Mouse (Mus musculus) liver, embryonic 12.5 days (tissue): Measurements from ENCODE around the gene Bace1. TPM values are rescaled to one million over a fixed set of nuclear protein-coding genes. Genes with fewer than 3 reads are reported as not detected.

ENCODE experiments used
- ATAC-seq: fragments of 200-750 bp; cut with Nextera tagmentation; 2 replicates; pipeline ENCODE4 v1.8.0; 2017; ENCODE audit warnings: moderate number of reproducible peaks, mild to moderate bottlenecking, moderate library complexity
- H3K27ac ChIP-seq: fragments of 300-500 bp; sonication (generic); 2 replicates; pipeline ENCODE4 v1.5.1; 2016; ENCODE audit warnings: mild to moderate bottlenecking
- H3K27me3 ChIP-seq: fragments of 300-500 bp; sonication (generic); replicated peaks from 2 replicates; pipeline ENCODE4 v1.6.1; 2016; ENCODE audit warnings: mild to moderate bottlenecking, moderate library complexity
- H3K36me3 ChIP-seq: fragments of 300-500 bp; sonication (generic); 2 replicates; pipeline ENCODE4 v1.6.1; 2016; ENCODE audit warnings: mild to moderate bottlenecking, moderate library complexity
- H3K4me1 ChIP-seq: fragments of 300-500 bp; sonication (generic); 2 replicates; pipeline ENCODE4 v1.6.1; 2016
- H3K4me2 ChIP-seq: fragments of 300-500 bp; sonication (generic); 2 replicates; pipeline ENCODE4 v1.6.1; 2016; ENCODE audit warnings: mild to moderate bottlenecking, moderate library complexity
- H3K4me3 ChIP-seq: fragments of 300-500 bp; sonication (generic); 2 replicates; pipeline ENCODE4 v1.5.1; 2016; ENCODE audit warnings: mild to moderate bottlenecking, moderate library complexity
- H3K9ac ChIP-seq: fragments of 300-500 bp; sonication (generic); 2 replicates; pipeline ENCODE4 v1.6.1; 2016; ENCODE audit warnings: mild to moderate bottlenecking, moderate library complexity
- H3K9me3 ChIP-seq: fragments of 300-500 bp; sonication (generic); replicated peaks from 2 replicates; pipeline ENCODE4 v1.6.1; 2016; ENCODE audit warnings: mild to moderate bottlenecking, moderate library complexity
- WGBS: fragments of 180-500 bp; shearing (Covaris S2); methylation state at CpG from one replicate; pipeline ENCODE4 v1.1.7; 2016; ENCODE audit not compliant: insufficient replicate concordance; 5-methylcytosine and 5-hydroxymethylcytosine counted together
- polyA plus RNA-seq: library from polyadenylated mRNA; unstranded; fragments of >200 nt; fragmentation: Nextera tagmentation; extraction: Ambion mirVana; gene quantifications from 2 replicates; pipeline ENCODE4 v1.2.1, GENCODE M21; 2016

Gene Bace1
- polyA plus RNA-seq, 1 experiment from 2014 or later: 9.0 TPM

- Histone ChIP-seq H3K27me3 (0 out of 2 replicates have a peak, but pooled peaks cover 4% of the 10 kb centered on the region), H3K4me1 (peaks cover 18% of the 10 kb centered on the region), H3K36me3 (peaks cover 26% of the 10 kb centered on the region), H3K9me3 (no peaks in the 10 kb centered on the region), H3K4me2 (no peak overlapping the region), H3K9ac (no peak overlapping the region), H3K4me3 (no peak overlapping the region), H3K27ac (no peak overlapping the region)
- ATAC-seq: no peak
- WGBS: 49% methylated on average over 8 of the region's 8 CpGs
Observed at GRCm38 (mm10) chr9:45807761-45808160, 30.6 kb upstream of the Bace1 start.

DNA sequence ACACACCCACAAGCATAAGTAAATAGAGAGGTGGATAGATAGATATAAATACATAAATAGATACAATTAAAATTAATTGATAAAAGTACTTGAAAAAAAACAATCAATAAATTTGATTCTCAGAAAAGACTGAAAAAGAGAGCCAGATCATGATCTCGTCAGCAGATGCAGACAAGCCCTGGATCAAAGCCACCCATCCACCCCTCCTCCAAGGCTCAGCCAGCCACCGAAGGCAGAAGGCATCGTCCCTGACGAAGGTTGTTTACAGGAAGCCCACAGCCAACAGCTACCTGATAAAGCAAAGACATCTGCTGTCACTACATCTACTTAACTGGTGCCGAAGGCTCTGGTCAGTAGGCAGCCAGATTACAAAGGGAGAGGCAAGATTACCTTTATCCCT lies 26.4 kb upstream of the Bace1 start:
- WGBS: 25% methylated on average over 5 of the region's 5 CpGs

DNA sequence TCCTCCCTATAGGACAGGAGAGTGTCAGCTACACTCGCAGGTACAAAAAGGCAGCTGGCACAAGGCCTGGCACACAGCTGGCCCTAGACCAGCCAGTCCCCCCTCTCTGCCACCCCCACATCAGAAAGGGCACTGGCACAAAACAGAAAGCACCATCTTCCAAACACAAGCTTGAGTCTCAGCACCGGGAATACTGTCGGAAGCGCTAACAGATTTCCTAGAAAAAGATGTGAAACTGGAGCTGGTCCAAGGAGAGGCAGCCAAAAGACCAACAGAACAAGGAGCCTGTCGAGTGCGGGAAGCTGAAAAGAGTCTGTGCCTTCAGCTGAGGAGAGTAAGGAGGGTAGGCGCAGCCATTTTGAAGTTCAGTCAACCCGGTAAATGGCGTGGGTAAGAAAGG lies 23.3 kb upstream of the Bace1 start:
- H3K27ac ChIP-seq: no peak overlapping the region
- no peak overlapping the region for H3K9ac ChIP-seq
- 81% methylated on average over 9 of the region's 9 CpGs for WGBS

More for the DNA sequence above, 26.4 kb upstream of the Bace1 start:
- Histone ChIP-seq H3K27me3 (peaks cover 4% of the 10 kb centered on the region; the same call in 1 of the 2 replicates), H3K9me3 (no peaks in the 10 kb centered on the region), H3K27ac (no peak overlapping the region), H3K4me1 (peaks cover 4% of the 10 kb centered on the region; the same call in 1 of the 2 replicates), H3K4me3 (no peak overlapping the region), H3K9ac (no peak overlapping the region), H3K36me3 (peaks cover 10% of the 10 kb centered on the region), H3K4me2 (no peak overlapping the region)
- no peak for ATAC-seq

GRCm38 (mm10) chr9:45815525-45815924 lies 22.9 kb upstream of the Bace1 start:
- H3K27ac ChIP-seq: no peak overlapping the region
- no peak for ATAC-seq
- H3K9me3 ChIP-seq: no peaks in the 10 kb centered on the region
- H3K27me3 ChIP-seq: peaks cover 4% of the 10 kb centered on the region; the same call in 1 of the 2 replicates
- peaks cover 8% of the 10 kb centered on the region; the same call in 1 of the 2 replicates for H3K4me1 ChIP-seq
- H3K36me3 ChIP-seq: peaks cover 20% of the 10 kb centered on the region
- WGBS: 63% methylated on average over 10 of the region's 10 CpGs
- H3K9ac ChIP-seq: no peak overlapping the region
- H3K4me3 ChIP-seq: no peak overlapping the region
- H3K4me2 ChIP-seq: no peak overlapping the region

More for the DNA sequence above, 23.3 kb upstream of the Bace1 start:
- no peak for ATAC-seq
- Histone ChIP-seq H3K36me3 (peaks cover 20% of the 10 kb centered on the region), H3K9me3 (no peaks in the 10 kb centered on the region), H3K4me1 (peaks cover 8% of the 10 kb centered on the region; the same call in 1 of the 2 replicates), H3K4me3 (no peak overlapping the region), H3K27me3 (peaks cover 4% of the 10 kb centered on the region; the same call in 1 of the 2 replicates), H3K4me2 (no peak overlapping the region)

DNA sequence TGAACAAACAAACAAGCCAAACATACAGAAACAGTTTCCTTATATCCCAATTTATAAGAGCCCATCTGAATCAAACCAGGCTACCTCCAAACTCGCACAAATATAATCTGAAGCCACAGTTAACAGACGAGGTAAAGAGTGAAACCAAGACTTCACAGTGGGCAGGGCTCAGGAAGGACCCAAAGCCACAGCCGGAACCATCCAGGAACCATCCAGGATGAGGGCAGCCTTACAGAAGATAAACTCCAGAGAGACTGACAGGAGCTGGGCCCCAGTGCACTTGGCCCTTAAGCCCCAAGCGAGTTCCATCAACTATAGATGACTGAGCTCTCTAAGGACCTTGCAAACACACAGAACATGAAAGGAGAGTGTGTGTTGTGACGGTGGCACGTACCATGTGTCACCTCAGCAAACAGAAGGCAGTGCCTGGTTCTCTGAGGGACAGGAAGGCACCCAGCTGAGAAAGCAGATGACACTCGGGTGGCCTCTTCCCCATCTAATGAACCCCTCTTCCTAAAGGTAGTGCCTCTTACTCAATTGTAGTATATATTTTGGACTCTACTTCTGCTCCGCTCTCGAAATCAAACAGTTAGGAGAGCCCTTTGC lies 19.9 kb upstream of the Bace1 start:
- peaks cover 8% of the 10 kb centered on the region; the same call in 1 of the 2 replicates for H3K4me1 ChIP-seq
- no peak overlapping the region for H3K4me3 ChIP-seq
- no peak overlapping the region for H3K4me2 ChIP-seq
- H3K9me3 ChIP-seq: no peaks in the 10 kb centered on the region
- peaks cover 20% of the 10 kb centered on the region for H3K36me3 ChIP-seq
- no peak overlapping the region for H3K9ac ChIP-seq
- ATAC-seq: no peak
- 44% methylated on average over 9 of the region's 9 CpGs for WGBS
- H3K27me3 ChIP-seq: peaks cover 4% of the 10 kb centered on the region; the same call in 1 of the 2 replicates
- no peak overlapping the region for H3K27ac ChIP-seq

DNA sequence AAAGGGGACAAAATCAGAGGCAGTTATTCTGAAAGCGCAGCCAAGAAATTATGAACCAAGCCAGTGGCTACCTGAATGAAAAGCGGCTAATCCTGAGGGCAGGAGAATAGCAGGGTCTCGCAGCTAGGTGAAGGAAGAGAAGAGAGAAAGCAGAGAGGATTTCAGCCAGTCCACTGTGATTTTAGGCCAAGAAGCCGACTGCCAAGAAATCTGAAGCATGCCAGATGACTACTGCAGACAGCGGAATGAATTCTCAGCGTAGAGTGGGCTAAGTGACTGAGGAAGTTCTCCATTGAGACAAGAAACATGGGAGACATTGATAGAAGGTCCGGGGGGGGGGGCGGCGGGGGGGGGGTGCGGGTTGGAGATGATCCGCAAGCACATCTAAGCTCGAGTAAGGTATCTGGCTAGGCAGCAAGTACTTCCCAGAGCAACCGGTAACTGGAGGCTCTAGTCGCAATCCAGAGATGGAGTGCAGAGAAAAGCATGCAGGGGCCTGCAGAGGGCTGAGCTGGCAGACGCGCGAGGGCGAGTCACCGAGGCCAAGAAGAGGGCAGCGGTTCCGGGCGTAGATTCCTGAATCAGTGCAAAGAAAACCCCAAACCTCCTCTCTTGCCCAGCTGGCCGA lies 10.6 kb upstream of the Bace1 start:
- 9% methylated on average over 20 of the region's 23 CpGs for WGBS

GRCm38 (mm10) chr9:45828291-45828963 lies 10.0 kb upstream of the Bace1 start, which contains the start of gene Cep164:
Gene Cep164 (minus strand): TSS chr9:45828691.
- H3K4me1 ChIP-seq: peaks cover 20% of the 10 kb centered on the region
- peak within 1 kb of the TSS; percentile 72 for H3K9ac ChIP-seq
- peak within 1 kb of the TSS; percentile 92 for H3K4me2 ChIP-seq
- H3K4me3 ChIP-seq: peak within 1 kb of the TSS; percentile 70
- peak; percentile 95 for ATAC-seq
- peaks cover 9% of the 10 kb centered on the region; the same call in 1 of the 2 replicates for H3K9me3 ChIP-seq
- under 1% methylated on average over 31 of the region's 31 CpGs for WGBS
- no peaks in the 10 kb centered on the region for H3K36me3 ChIP-seq
- peaks cover 12% of the 10 kb centered on the region for H3K27me3 ChIP-seq
- peak within 1 kb of the TSS; percentile 43; the same call in 1 of the 2 replicates for H3K27ac ChIP-seq

More for the DNA sequence above, 10.6 kb upstream of the Bace1 start:
- Histone ChIP-seq H3K36me3 (no peaks in the 10 kb centered on the region), H3K27me3 (peaks cover 12% of the 10 kb centered on the region), H3K9ac (peak overlapping the region; percentile 72), H3K4me2 (peak overlapping the region; percentile 92), H3K4me1 (peaks cover 20% of the 10 kb centered on the region), H3K9me3 (peaks cover 9% of the 10 kb centered on the region; the same call in 1 of the 2 replicates), H3K4me3 (peak overlapping the region; percentile 70), H3K27ac (peak overlapping the region; percentile 43; the same call in 1 of the 2 replicates)
- peak; percentile 28 for ATAC-seq

DNA sequence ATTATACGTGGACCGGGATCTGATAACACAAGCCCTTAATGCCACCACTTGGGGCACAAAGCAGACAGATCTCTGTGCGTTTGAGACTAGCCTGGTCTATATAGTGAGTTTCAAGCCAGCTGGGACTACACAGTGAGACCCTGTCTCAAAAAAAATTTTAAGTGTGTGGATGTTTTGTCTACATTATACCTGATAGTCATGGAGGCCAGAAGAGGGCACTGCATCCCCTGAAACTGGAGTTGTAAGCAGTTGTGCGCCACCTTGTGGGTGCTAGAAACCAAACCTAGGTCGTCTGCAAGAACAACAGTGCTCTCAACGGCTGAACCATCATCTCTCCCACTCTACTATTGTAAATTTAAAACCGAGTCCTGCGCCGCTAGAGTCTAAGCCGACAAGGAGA lies 9.3 kb upstream of the Bace1 start:
- no peaks in the 10 kb centered on the region for H3K36me3 ChIP-seq
- 0 out of 2 replicates have a peak, but pooled peaks have one; percentile 17 for ATAC-seq
- H3K9me3 ChIP-seq: peaks cover 9% of the 10 kb centered on the region; the same call in 1 of the 2 replicates
- H3K4me1 ChIP-seq: peaks cover 20% of the 10 kb centered on the region
- peak overlapping the region; percentile 70 for H3K4me3 ChIP-seq
- no peak overlapping the region for H3K27ac ChIP-seq
- H3K9ac ChIP-seq: 0 out of 2 replicates have a peak overlapping the region, but pooled peaks have one; percentile 14
- 27% methylated on average over 10 of the region's 10 CpGs for WGBS
- peak overlapping the region; percentile 92 for H3K4me2 ChIP-seq
- peaks cover 12% of the 10 kb centered on the region for H3K27me3 ChIP-seq

DNA sequence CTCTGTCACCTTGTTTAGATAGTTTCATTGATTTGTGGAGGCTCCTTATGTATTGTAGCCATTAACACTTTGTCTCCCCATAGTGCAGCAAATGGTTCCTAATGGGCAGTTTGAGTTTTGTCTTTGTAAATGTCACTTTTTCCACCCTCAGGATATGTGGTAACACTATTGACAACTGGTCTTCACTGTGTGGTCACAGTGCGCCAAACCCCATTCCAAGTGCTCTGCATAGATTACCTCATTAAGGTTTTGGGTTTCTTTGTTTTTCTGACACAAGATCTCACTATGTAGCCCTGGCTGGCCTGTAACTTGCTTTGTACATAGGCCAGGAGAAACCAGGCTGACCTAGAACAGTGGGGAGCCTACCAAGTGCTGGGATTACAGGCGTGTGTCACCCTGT lies 5.5 kb upstream of the Bace1 start:
- peaks cover 7% of the 10 kb centered on the region; the same call in 1 of the 2 replicates for H3K27me3 ChIP-seq
- no peak overlapping the region for H3K4me2 ChIP-seq
- no peaks in the 10 kb centered on the region for H3K36me3 ChIP-seq
- WGBS: 77% methylated on average over 2 of the region's 2 CpGs
- no peak for ATAC-seq
- H3K4me1 ChIP-seq: peaks cover 7% of the 10 kb centered on the region
- H3K9me3 ChIP-seq: peaks cover 9% of the 10 kb centered on the region; the same call in 1 of the 2 replicates
- H3K4me3 ChIP-seq: no peak overlapping the region
- H3K27ac ChIP-seq: no peak overlapping the region
- H3K9ac ChIP-seq: no peak overlapping the region

GRCm38 (mm10) chr9:45833461-45833860 lies 4.9 kb upstream of the Bace1 start:
- Histone ChIP-seq H3K4me3 (no peak overlapping the region), H3K4me1 (peaks cover 6% of the 10 kb centered on the region), H3K36me3 (no peaks in the 10 kb centered on the region), H3K9ac (no peak overlapping the region), H3K9me3 (peaks cover 9% of the 10 kb centered on the region; the same call in 1 of the 2 replicates), H3K27ac (no peak overlapping the region), H3K27me3 (peaks cover 12% of the 10 kb centered on the region), H3K4me2 (no peak overlapping the region)
- WGBS: 61% methylated on average over 2 of the region's 2 CpGs
- ATAC-seq: no peak

- Histone ChIP-seq H3K4me2 (peak overlapping the region; percentile 76), H3K4me3 (peak overlapping the region; percentile 64), H3K36me3 (no peaks in the 10 kb centered on the region), H3K27me3 (peaks cover 30% of the 10 kb centered on the region), H3K4me1 (peaks cover 34% of the 10 kb centered on the region), H3K27ac (no peak overlapping the region), H3K9ac (no peak overlapping the region), H3K9me3 (no peaks in the 10 kb centered on the region)
- 16% methylated on average over 4 of the region's 4 CpGs for WGBS
- ATAC-seq: 0 out of 2 replicates have a peak, but pooled peaks have one; percentile 3
Observed at GRCm38 (mm10) chr9:45838069-45838433, 329 bp upstream of the Bace1 start.
